Mouse (Mus musculus) CD4-positive, CD25-positive, alpha-beta regulatory T cell (primary cell): ENCODE measurements around the gene Kcnk5. TPM values are rescaled to one million over a fixed set of nuclear protein-coding genes. Genes with fewer than 3 reads are reported as not detected.

Experiments used
- polyA plus RNA-seq: library from polyadenylated mRNA; unstranded; fragments of 100-300 nt; shearing (Covaris generic); gene quantifications from one replicate; pipeline ENCODE4 v1.2.1, GENCODE M21; 2017

Gene Kcnk5
- polyA plus RNA-seq = 6.7 TPM

DNA sequence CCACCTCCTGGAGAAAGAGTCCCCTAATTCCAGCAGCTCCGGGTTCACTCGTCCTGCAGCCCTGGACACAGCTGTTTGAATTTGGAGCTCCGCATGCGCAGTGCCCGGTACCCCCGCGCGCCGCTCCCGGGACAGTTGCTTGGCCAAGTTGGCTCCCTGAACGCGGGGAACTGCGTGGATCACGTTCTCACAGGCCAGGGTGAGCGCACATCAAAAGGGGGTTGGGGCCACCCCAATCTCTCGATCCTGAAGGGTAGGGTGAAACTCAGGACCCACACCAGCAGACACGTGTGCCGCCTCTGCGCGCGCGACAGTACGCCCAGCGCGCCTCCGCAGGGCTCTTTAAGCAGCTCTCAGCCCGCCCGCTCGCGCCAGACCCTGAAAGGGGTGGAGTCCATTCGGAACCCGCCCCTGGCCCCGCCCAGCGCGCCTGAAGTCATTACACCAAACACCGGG is at the start of gene Kcnk5:
TSS of gene Kcnk5 (minus strand) at position 344 of the 456 bp plus-strand sequence.

DNA sequence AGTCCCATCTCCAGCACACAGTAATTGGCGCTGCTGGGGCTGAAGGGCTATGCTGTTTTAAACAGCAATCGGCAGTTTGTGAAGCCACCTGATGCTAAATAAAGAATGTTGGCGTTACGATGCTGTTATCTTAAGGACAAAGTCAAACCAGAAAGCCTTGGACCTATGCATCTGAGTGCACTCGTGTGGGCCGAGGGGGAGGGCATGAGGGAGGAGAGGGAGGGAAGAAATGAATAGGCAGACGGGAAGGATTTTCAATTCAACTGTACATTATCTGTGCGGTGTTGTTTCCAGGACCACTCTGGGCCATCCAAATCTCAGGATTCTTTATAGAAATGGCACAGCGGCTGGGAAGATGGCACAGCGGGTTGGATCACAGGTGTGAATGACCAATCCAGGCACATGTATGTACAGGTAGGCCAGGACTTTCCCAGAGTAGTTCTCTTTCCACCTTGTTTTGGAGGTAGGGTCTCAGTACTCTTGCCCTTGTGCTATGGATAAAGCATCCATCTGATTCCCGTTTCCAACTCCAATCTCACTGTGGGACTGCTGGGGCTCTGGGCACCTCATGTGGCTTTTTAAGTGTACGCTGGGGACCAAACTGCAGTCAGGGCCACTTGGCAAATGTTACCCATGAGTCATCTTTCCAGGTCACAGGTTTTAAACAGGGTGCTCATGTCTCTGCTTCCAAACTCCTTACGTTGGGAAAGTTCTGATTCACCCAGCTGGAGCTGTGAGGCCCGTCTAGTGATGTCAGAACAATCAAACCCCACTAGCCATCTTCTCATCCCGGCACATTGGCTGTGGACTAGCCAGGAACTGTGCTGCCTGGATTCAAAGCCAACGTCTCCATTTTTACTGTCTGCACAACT is 42.9 kb downstream of the Kcnk5 start, which contains the start of gene Saysd1:
TSS of gene Saysd1 (minus strand) at position 51 of the 872 bp plus-strand sequence.

Other genes with a start within 250 kb of the Kcnk5 start
- 43.9 TPM for gene Gng2, start 204.2 kb downstream of the Kcnk5 start, polyA plus RNA-seq
- 34.3 TPM for gene Saysd1, start 43.3 kb downstream of the Kcnk5 start, polyA plus RNA-seq
- gene Kcnk16, start 87.4 kb upstream of the Kcnk5 start, polyA plus RNA-seq = not detected
- gene Nudt13, start 112.9 kb upstream of the Kcnk5 start, polyA plus RNA-seq = 17.6 TPM
- 61.1 TPM for gene Ecd, start 166.3 kb upstream of the Kcnk5 start, polyA plus RNA-seq
- gene Fam149b, start 166.4 kb upstream of the Kcnk5 start, polyA plus RNA-seq = 75.8 TPM
- gene Dnajc9, start 207.1 kb upstream of the Kcnk5 start, polyA plus RNA-seq = 145 TPM
- gene Mrps16, start 211.8 kb upstream of the Kcnk5 start, polyA plus RNA-seq = 98.6 TPM